Mouse (Mus musculus): ENCODE results near the gene Gm17387. TPM values are rescaled to one million over a fixed set of nuclear protein-coding genes. Genes with fewer than 3 reads are reported as not detected.

Gm17387 gene
- polyA plus RNA-seq, 1 experiment from 2014 or later = not detected

- 23% methylated on average over 5 of the region's 5 CpGs for WGBS
- Histone ChIP-seq H3K4me3 (replicated peaks; ENCODE audit: low read length) (no peak overlapping the region), H3K9ac (replicated peaks; ENCODE audit: low read depth, low read length) (no peak overlapping the region), H3K27ac (ENCODE audit: low read length) (no peak overlapping the region), H3K4me2 (ENCODE audit: low read length) (no peak overlapping the region), H3K4me1 (replicated peaks; ENCODE audit: control insufficient read depth, insufficient read depth, low read length) (no peaks in the 10 kb centered on the region), H3K36me3 (ENCODE audit: control insufficient read depth, insufficient read depth) (no peaks in the 10 kb centered on the region), H3K27me3 (replicated peaks; ENCODE audit: control insufficient read depth, insufficient read depth, low read length) (no peaks in the 10 kb centered on the region), H3K9me3 (ENCODE audit: control insufficient read depth, low read length) (no peaks in the 10 kb centered on the region)
- ATAC-seq = peak; percentile 76
Observed at GRCm38 (mm10) chr7:141041661-141042060, 12.7 kb downstream of the Gm17387 start.

- Histone ChIP-seq H3K4me3 (replicated peaks; ENCODE audit: low read length) (no peak overlapping the region), H3K4me1 (replicated peaks; ENCODE audit: control insufficient read depth, insufficient read depth, low read length) (peaks cover 4% of the 10 kb centered on the region), H3K27me3 (replicated peaks; ENCODE audit: control insufficient read depth, insufficient read depth, low read length) (no peaks in the 10 kb centered on the region), H3K9me3 (ENCODE audit: control insufficient read depth, low read length) (no peaks in the 10 kb centered on the region), H3K4me2 (ENCODE audit: low read length) (no peak overlapping the region), H3K36me3 (ENCODE audit: control insufficient read depth, insufficient read depth) (no peaks in the 10 kb centered on the region), H3K27ac (ENCODE audit: low read length) (no peak overlapping the region), H3K9ac (replicated peaks; ENCODE audit: low read depth, low read length) (no peak overlapping the region)
- no peak for ATAC-seq
- WGBS = 59% methylated on average over 4 of the region's 4 CpGs
Observed at GRCm38 (mm10) chr7:141042539-141042938, 13.6 kb downstream of the Gm17387 start.

- Histone ChIP-seq H3K9me3 (ENCODE audit: control insufficient read depth, low read length) (no peaks in the 10 kb centered on the region), H3K9ac (replicated peaks; ENCODE audit: low read depth, low read length) (no peak overlapping the region), H3K4me2 (ENCODE audit: low read length) (peak overlapping the region; percentile 94), H3K36me3 (ENCODE audit: control insufficient read depth, insufficient read depth) (no peaks in the 10 kb centered on the region), H3K27me3 (replicated peaks; ENCODE audit: control insufficient read depth, insufficient read depth, low read length) (no peaks in the 10 kb centered on the region), H3K4me3 (replicated peaks; ENCODE audit: low read length) (no peak overlapping the region), H3K4me1 (replicated peaks; ENCODE audit: control insufficient read depth, insufficient read depth, low read length) (peaks cover 10% of the 10 kb centered on the region), H3K27ac (ENCODE audit: low read length) (no peak overlapping the region)
- 67% methylated on average over 6 of the region's 6 CpGs for WGBS
- no peak for ATAC-seq
Observed at GRCm38 (mm10) chr7:141046931-141047580, 18.1 kb downstream of the Gm17387 start.

GRCm38 (mm10) chr7:141047581-141048225, 18.8 kb downstream of the Gm17387 start:
- no peaks in the 10 kb centered on the region for H3K9me3 ChIP-seq (ENCODE audit: control insufficient read depth, low read length)
- ATAC-seq = peak; percentile 90
- H3K4me2 ChIP-seq (ENCODE audit: low read length) = peak overlapping the region; percentile 94
- peak overlapping the region; percentile 80; the same call in 1 of the 2 replicates for H3K27ac ChIP-seq (ENCODE audit: low read length)
- peak overlapping the region; percentile 64 for H3K9ac ChIP-seq (replicated peaks; ENCODE audit: low read depth, low read length)
- peak overlapping the region; percentile 49 for H3K4me3 ChIP-seq (replicated peaks; ENCODE audit: low read length)
- WGBS = 10% methylated on average over 16 of the region's 19 CpGs
- no peaks in the 10 kb centered on the region for H3K36me3 ChIP-seq (ENCODE audit: control insufficient read depth, insufficient read depth)
- H3K27me3 ChIP-seq (replicated peaks; ENCODE audit: control insufficient read depth, insufficient read depth, low read length) = no peaks in the 10 kb centered on the region
- peaks cover 10% of the 10 kb centered on the region for H3K4me1 ChIP-seq (replicated peaks; ENCODE audit: control insufficient read depth, insufficient read depth, low read length)

GRCm38 (mm10) chr7:141048226-141049218, 19.6 kb downstream of the Gm17387 start:
- 10% methylated on average over 21 of the region's 21 CpGs for WGBS
- H3K27ac ChIP-seq (ENCODE audit: low read length) = peak overlapping the region; percentile 80; the same call in 1 of the 2 replicates
- H3K9ac ChIP-seq (replicated peaks; ENCODE audit: low read depth, low read length) = peak overlapping the region; percentile 64

GRCm38 (mm10) chr7:141049326-141049725, 20.4 kb downstream of the Gm17387 start:
- 86% methylated on average over 2 of the region's 2 CpGs for WGBS
- Histone ChIP-seq H3K36me3 (ENCODE audit: control insufficient read depth, insufficient read depth) (no peaks in the 10 kb centered on the region), H3K4me1 (replicated peaks; ENCODE audit: control insufficient read depth, insufficient read depth, low read length) (peaks cover 10% of the 10 kb centered on the region), H3K4me2 (ENCODE audit: low read length) (no peak overlapping the region), H3K9ac (replicated peaks; ENCODE audit: low read depth, low read length) (no peak overlapping the region), H3K27ac (ENCODE audit: low read length) (no peak overlapping the region), H3K27me3 (replicated peaks; ENCODE audit: control insufficient read depth, insufficient read depth, low read length) (no peaks in the 10 kb centered on the region), H3K4me3 (replicated peaks; ENCODE audit: low read length) (no peak overlapping the region), H3K9me3 (ENCODE audit: control insufficient read depth, low read length) (no peaks in the 10 kb centered on the region)
- no peak for ATAC-seq

More at GRCm38 (mm10) chr7:141048226-141049218, 19.6 kb downstream of the Gm17387 start:
- Histone ChIP-seq H3K27me3 (replicated peaks; ENCODE audit: control insufficient read depth, insufficient read depth, low read length) (no peaks in the 10 kb centered on the region), H3K9me3 (ENCODE audit: control insufficient read depth, low read length) (no peaks in the 10 kb centered on the region), H3K36me3 (ENCODE audit: control insufficient read depth, insufficient read depth) (no peaks in the 10 kb centered on the region), H3K4me3 (replicated peaks; ENCODE audit: low read length) (peak overlapping the region; percentile 49), H3K4me2 (ENCODE audit: low read length) (peak overlapping the region; percentile 94), H3K4me1 (replicated peaks; ENCODE audit: control insufficient read depth, insufficient read depth, low read length) (peaks cover 10% of the 10 kb centered on the region)
- peak; percentile 92 for ATAC-seq

- Histone ChIP-seq H3K36me3 (ENCODE audit: control insufficient read depth, insufficient read depth) (no peaks in the 10 kb centered on the region), H3K27ac (ENCODE audit: low read length) (no peak overlapping the region), H3K9ac (replicated peaks; ENCODE audit: low read depth, low read length) (no peak overlapping the region), H3K9me3 (ENCODE audit: control insufficient read depth, low read length) (no peaks in the 10 kb centered on the region), H3K4me3 (replicated peaks; ENCODE audit: low read length) (no peak overlapping the region), H3K4me1 (replicated peaks; ENCODE audit: control insufficient read depth, insufficient read depth, low read length) (peaks cover 10% of the 10 kb centered on the region), H3K4me2 (ENCODE audit: low read length) (no peak overlapping the region), H3K27me3 (replicated peaks; ENCODE audit: control insufficient read depth, insufficient read depth, low read length) (no peaks in the 10 kb centered on the region)
- 76% methylated on average over 17 of the region's 17 CpGs for WGBS
- no peak for ATAC-seq
Observed at GRCm38 (mm10) chr7:141051060-141051685, 22.2 kb downstream of the Gm17387 start.

GRCm38 (mm10) chr7:141052016-141052415, 23.1 kb downstream of the Gm17387 start:
- Histone ChIP-seq H3K9me3 (ENCODE audit: control insufficient read depth, low read length) (no peaks in the 10 kb centered on the region), H3K36me3 (ENCODE audit: control insufficient read depth, insufficient read depth) (no peaks in the 10 kb centered on the region), H3K27me3 (replicated peaks; ENCODE audit: control insufficient read depth, insufficient read depth, low read length) (no peaks in the 10 kb centered on the region), H3K4me1 (replicated peaks; ENCODE audit: control insufficient read depth, insufficient read depth, low read length) (peaks cover 10% of the 10 kb centered on the region), H3K4me3 (replicated peaks; ENCODE audit: low read length) (no peak overlapping the region), H3K9ac (replicated peaks; ENCODE audit: low read depth, low read length) (no peak overlapping the region), H3K27ac (ENCODE audit: low read length) (no peak overlapping the region), H3K4me2 (ENCODE audit: low read length) (no peak overlapping the region)
- ATAC-seq = no peak
- WGBS = 92% methylated on average over 4 of the region's 4 CpGs

All from forebrain, embryonic 16.5 days (tissue).